Mouse (Mus musculus): ENCODE measurements at regions not wholly inside any gene's neighbourhood (a gene's known extent, or its start where the extent isn't known, plus 50 kb on each side); places are given as distances from the start of the nearest gene placed in this dataset.

- no peak for TF ChIP-seq CTCF (IDR thresholded peaks at IDR 0.05; ENCODE audit: low read depth, low read length)
- no peak for TF ChIP-seq EP300 (IDR thresholded peaks at IDR 0.05; ENCODE audit: insufficient read depth, low read depth, low read length)
- TF ChIP-seq POLR2A (IDR thresholded peaks at IDR 0.05; ENCODE audit: insufficient read depth, low read length): no peak
Measured at GRCm38 (mm10) chr8:87229182-87229581, 243.2 kb downstream of the Cbln1 start.
